Mouse (Mus musculus) thymus, postnatal 0 days (tissue): ENCODE measurements around the gene Chst7. TPM values are rescaled to one million over a fixed set of nuclear protein-coding genes. Genes with fewer than 3 reads are reported as not detected.

Experiments used
- DNase-seq: peaks from one replicate; pipeline ENCODE4 v3.0.0-alpha.2; 2015; ENCODE audit warnings: low spot score
- polyA plus RNA-seq: library from polyadenylated mRNA; unstranded; fragments of >200 nt; fragmentation: Nextera tagmentation; extraction: Ambion mirVana; gene quantifications from 2 replicates; pipeline ENCODE4 v1.2.1, GENCODE M21; 2015

Gene Chst7
- polyA plus RNA-seq, result 2.7 TPM in 2 replicates

GRCm38 (mm10) chrX:20059381-20059971 lies at the start of gene Chst7:
TSS of gene Chst7 (plus strand) at chrX:20059560.
- DNase-seq, result no peak

GRCm38 (mm10) chrX:20012211-20012610 lies 47.1 kb upstream of the Chst7 start:
- no peak for DNase-seq

- no peak for DNase-seq
Observed at GRCm38 (mm10) chrX:20020942-20021341, 38.4 kb upstream of the Chst7 start.

- no peak for DNase-seq
Observed at GRCm38 (mm10) chrX:20060096-20060768, 872 bp downstream of the Chst7 start.

GRCm38 (mm10) chrX:20060769-20061315 lies 1.5 kb downstream of the Chst7 start:
- no peak for DNase-seq

GRCm38 (mm10) chrX:20061764-20062480 lies 2.6 kb downstream of the Chst7 start:
- DNase-seq, result no peak

- no peak for DNase-seq
Observed at GRCm38 (mm10) chrX:20066636-20067035, 7.3 kb downstream of the Chst7 start.

- DNase-seq, result no peak
Observed at GRCm38 (mm10) chrX:20070196-20070595, 10.8 kb downstream of the Chst7 start.

- DNase-seq, result no peak
Observed at GRCm38 (mm10) chrX:20117717-20118116, 58.4 kb downstream of the Chst7 start.

GRCm38 (mm10) chrX:20125481-20125880 lies 66.1 kb downstream of the Chst7 start:
- DNase-seq, result no peak

GRCm38 (mm10) chrX:20128951-20129350 lies 69.6 kb downstream of the Chst7 start:
- no peak for DNase-seq

- DNase-seq, result no peak
Observed at GRCm38 (mm10) chrX:20129466-20129865, 70.1 kb downstream of the Chst7 start.

Other genes with a start within 250 kb of the Chst7 start
- gene Slc9a7, start 232.2 kb downstream of the Chst7 start, polyA plus RNA-seq, result 1.9 TPM in 2 replicates